Mouse (Mus musculus) Muller cell, postnatal 12 days (primary cell): ENCODE measurements around the gene Hist1h2af.

Experiments used
- DNase-seq: peaks from one replicate; pipeline ENCODE4 v3.0.0-alpha.2; 2015; ENCODE audit errors: inconsistent ontology term

The Hist1h2af gene

DNA sequence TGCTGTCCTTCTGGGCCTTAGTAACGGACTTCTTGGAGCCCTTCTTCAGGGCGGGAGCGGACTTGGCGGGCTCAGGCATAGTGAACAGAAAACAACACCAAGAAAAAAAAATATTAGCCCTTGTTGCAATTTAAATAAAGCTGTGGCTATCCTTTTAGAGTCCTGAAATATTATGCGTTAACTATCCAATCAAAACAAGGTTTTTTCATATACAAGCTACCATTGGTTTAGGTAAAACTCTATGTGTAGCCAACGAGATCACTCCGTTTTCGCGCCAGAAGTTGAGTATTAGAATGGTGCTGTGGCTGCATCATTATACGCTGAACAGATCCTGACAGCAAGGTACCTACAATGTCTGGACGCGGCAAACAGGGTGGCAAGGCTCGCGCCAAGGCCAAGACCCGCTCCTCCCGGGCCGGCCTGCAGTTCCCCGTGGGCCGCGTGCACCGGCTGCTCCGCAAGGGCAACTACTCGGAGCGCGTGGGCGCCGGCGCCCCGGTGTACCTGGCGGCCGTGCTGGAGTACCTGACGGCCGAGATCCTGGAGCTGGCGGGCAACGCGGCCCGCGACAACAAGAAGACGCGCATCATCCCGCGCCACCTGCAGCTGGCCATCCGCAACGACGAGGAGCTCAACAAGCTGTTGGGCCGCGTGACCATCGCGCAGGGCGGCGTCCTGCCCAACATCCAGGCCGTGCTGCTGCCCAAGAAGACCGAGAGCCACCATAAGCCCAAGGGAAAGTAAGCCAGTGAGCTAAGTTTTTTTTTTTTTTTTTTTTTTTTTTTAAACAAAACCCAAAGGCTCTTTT is at the start of gene Hist1h2af:
Hist1h2af (plus strand) TSS at position 347 of the 808 bp plus-strand sequence.
- peak; percentile 84 for DNase-seq

DNA sequence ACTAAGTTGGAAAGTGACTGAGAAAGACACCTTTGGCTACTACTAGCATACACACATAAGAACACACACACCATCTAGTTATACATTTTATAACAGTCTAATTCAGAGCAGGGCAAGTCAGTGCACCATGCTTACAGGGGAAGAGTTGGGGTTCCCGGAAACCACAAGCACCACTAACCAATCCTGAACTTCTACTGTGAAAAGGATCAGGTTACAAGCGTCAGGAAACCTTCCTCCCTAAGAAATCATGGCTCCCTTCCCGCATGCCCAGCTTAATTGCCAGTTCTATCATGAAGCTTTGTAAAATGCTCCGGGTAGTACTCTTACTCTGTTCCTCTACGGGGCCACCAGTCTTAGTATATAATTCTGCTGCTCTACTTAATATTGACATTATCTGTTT is 48.4 kb upstream of the Hist1h2af start:
- no peak for DNase-seq

DNA sequence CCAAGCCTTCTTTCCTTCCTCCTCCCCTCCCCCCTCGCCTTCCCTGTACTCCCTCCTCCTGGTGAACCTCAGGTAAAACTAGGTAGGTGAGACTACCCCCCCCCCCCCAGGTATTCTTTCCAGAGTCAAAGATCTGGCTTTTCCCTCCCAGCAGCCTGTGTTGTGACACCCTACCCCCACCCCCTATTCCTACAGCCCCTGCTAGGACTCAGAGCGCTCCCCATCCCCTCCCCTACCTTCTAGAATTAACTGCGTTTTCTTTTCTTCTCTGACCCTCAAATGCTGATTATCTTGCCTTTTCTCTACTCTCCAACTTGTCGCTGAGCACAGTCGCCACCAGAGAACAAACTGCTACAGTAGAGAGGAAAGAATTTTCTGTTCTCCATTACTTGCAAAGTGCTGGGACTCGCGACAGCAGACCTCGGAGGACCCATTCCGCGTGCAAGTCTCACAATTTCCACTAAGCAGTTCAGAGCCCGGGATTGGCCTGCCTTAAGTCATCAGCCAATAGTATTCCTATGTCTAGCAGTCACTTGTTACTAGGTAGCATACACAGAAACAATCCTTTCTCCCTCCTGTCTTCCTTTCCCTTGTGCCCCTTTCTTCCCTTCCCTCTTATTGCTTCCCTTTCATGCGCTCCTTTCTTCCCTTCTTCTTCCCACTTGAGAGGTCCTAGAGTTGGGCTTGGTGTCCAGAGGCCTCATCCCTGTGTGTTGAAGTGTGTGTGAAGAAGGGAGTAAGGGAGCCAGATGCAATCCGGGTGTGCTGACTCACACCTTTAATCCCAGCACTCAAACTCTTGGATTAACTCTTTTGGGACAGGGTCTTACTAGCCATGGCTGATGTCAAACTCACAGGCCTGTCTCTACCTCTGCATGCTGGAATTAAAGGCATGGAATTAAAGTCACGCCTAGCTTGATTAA is 45.0 kb upstream of the Hist1h2af start, which contains the start of gene Btn2a2:
Btn2a2 (minus strand) TSS at position 458 of the 923 bp plus-strand sequence.
- DNase-seq, result peak; percentile 78

DNA sequence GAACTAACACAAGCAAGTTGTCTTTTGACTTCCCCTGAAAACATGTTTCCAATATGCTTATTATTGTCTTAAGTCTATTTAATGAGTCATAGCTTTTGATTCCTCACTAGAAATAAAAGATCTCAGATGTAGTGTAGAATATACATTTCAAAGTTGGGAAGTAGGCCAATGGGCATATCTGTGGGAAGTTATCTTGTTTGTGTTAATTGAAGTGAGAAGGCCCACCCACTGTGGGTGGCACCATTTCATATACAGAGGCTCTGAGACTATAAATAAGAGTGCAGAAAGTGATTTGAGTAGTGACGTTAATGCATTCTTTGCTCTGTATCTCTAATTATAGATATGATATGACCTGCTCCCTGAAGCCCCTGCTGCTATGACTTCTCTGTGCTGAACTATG is 42.8 kb upstream of the Hist1h2af start:
- DNase-seq, result no peak

DNA sequence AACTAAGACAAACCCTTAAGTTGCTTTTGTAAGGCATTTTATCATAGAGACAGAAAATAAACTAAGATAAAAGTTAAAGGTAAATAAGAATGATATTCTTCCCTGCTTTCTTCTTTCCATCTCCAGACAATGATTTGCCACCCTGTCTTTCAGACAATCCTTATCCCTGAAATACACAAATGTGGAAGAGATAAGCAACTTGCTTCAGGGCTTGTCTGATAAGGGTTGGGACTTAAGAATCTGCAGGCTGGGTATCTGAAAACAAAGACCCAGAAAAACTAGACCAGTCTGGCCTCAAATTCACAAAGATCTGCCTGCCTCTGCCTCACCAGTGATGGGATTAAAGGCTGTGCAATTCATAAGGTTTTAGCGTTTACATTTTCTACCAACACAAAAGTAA is 42.4 kb upstream of the Hist1h2af start:
- DNase-seq, result no peak

DNA sequence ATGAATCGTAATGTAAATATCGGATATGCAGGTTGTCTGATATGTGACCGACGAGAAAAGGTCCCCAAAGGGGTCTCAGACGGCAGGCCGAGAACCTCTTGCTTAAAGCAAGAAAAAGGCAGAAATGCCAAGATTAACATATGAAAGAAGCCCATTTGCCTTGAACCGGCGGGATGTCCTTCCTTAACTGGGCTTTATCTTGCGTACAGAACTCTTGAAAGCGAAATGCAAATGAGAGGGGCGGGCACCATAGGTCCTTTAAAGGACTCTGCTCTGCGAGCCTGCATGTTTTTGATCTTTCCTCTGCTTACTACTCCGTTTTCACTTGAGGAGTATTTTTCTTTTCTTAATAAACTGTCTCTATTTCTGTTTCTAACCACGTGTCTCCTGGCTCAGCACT is 41.7 kb upstream of the Hist1h2af start:
- no peak for DNase-seq

DNA sequence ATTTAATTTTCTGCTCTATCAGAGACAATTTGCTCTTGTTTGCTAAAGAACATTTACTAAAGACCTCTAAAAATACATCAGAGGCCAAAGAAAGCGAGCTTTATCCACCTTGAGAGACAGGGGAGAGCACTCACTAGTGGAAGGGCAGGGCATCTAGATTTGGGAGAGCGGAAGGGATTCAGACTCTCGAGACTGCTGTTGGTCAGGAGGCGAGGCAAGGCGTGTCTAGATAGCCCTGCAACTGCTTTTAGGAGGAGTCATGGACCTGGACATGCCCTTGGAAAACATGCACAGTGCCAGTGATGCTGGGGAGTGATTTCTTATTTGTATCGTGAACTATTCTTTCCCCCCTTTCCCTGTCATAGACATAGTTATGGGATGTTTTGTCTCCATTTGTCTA is 38.2 kb upstream of the Hist1h2af start:
- DNase-seq, result no peak

DNA sequence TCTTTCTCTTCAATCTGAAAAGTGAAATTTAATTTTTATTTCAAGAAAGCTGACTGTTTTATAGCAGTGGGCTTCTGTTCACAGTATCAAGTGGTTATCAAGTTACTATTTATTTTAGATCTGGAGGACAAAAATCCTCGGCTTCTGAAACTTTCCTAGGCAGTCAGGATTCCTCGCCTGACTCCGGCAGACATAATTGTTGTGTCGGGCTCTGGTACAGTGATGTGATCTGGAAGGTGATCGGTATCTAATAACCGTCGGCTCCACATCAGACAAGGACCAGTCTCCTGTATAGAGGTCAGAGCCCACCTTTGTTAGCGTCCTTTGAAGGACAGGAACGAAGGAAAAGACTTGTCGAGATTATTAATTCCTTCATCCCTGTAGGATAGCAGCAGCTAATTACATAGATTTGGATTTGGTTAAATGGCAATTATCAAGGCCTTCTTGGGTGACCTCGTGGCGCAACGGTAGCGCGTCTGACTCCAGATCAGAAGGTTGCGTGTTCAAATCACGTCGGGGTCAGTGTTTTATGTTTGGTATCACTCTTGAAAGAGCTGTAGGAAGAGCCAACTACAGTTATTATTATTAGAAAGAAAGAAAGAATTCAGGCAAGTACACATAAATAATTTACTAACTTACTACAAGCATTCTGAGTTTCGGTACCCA is 35.9 kb upstream of the Hist1h2af start:
- peak; percentile 55 for DNase-seq

DNA sequence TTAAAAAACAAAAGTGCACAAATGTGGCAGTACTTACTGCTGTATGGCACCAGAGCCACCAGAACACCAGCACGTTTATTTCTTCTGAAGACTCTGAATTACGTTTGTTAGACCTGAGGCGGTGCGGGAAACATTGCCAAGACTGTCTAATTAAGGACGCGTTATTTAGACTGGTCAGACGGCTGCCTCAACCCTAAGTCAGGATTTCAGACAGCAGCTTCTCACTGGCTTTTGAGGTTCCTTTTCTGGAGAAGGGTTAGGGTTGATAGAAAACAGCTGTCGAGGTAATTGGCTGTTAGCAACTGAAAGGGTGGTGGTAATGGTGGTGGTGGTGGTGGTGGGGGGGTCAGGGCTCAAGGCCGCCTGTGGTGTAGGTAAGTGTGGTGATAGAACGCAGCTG is 35.1 kb upstream of the Hist1h2af start:
- peak; percentile 32 for DNase-seq

DNA sequence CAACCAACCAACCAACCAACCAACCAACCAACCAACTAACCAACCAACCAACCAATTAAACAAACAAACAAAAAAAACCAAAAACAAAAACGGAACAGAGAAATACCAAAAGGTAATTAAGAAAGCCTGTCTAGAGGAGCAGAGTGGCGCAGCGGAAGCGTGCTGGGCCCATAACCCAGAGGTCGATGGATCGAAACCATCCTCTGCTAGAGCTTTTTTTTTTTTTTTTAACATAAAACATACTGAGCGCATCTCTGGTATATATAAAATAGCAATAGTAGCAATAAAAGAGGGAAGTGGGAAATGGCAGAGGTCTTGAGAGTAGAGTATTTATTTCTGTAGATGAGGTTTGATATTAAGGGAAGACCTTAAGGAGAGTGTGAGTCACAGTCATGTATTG is 33.8 kb upstream of the Hist1h2af start:
- no peak for DNase-seq

DNA sequence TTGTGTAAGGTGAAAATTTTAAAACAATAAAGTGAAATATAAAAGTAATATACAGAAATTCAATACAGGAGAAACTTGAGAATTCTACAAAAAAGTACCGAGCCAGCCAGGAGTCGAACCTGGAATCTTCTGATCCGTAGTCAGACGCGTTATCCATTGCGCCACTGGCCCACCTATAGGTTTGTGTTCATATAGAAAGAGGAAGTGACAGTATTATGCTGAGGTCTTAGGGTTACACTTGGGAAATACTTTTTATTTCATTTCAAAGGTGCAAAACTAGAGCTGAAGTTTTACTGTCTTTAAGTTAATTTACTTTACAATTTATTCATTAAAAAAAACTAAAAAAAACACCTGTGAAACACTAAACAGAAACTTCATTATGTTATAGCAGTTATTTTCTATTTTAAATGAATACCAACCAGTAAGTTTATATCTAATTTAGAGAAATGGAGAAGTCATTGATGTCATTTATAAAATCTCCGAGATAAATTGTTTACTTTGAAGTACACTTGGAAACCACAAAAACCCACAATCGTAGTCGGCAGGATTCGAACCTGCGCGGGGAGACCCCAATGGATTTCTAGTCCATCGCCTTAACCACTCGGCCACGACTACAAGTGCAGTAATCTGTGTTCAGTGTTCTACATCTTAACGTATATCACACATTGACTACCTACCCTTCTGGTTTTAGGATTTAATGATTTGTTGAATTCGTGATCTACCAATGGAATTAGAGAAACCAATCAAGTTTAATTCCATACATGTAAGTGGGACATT is 33.1 kb upstream of the Hist1h2af start:
- peak; percentile 77 for DNase-seq

DNA sequence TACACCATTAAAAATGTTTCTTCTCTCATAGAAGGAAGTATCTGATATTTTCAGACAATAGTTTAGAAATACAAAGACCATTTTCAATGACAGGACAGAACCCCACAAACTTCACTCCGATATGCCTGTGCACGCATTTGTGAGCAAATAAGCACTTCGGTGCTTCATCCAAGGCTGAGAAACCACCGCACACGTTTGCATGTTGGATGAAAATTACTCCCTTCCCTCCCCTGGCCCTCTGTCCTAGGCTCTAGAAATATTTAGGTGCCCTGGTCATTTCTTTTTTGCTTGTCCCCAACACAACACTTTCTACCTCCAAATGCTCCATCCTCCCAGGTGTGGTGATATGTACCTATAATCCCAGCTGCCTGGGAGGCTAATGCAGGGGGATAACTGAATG is 32.2 kb upstream of the Hist1h2af start:
- DNase-seq, result no peak

DNA sequence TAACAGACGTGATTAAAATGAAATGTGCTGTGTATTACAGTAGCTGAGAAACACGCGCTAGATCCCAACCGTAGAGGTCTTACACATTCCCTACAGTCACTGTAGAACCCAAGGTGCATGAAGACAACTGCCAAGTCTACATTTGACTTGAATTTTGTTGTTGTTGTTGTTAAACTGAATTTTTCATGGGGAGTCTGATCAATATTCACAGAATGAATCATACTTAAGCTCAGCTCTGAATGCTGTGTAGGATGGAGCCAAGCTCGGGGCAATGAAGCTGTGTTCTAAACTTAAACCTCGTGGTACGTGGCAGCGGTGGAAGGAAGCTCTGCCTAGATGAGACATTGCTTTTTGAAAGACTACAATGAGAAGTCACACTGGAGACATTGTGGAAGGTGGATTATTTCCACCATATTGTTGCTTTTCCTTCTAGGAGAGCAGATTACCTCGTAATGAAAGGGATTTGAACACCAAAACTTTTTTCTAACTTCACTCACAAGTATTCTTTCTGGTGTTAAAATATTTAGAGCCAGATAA is 31.6 kb upstream of the Hist1h2af start:
- no peak for DNase-seq

DNA sequence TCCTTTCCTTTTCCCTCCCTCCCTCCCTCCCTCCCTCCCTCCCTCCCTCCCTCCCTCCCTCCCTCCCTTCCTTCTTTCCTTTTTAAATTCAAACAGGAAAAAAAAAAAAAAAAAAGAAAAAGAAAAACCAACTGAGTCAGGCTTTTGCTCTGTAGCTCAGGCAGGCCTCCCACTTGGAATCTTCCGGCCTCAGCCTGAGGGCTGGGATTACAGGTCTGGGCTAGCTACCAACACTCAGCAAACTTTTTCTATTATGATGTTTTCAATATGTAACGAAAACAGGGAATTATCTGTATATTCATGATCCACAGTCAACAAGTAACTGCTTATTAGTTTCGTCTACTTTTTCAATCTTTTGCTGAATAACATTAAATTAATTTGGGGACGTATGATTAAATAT is 30.8 kb upstream of the Hist1h2af start:
- DNase-seq, result no peak

DNA sequence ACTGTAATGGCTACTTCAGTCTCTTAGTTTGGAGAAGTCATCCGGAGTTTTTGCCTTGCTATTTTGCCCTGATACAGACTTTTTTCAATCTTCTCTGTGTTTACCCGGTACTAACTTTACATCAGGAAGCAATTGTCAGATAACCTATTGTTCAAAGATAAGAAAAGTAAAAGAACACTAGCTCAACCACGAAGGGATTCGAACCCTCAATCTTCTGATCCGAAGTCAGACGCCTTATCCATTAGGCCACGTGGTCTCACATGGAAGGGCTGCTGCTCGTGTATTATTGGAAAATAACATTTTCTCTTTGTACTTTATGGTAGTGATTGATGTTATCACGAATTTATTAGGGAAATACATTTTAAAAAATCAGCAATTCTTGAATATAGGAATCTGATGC is 29.9 kb upstream of the Hist1h2af start:
- peak; percentile 57 for DNase-seq

DNA sequence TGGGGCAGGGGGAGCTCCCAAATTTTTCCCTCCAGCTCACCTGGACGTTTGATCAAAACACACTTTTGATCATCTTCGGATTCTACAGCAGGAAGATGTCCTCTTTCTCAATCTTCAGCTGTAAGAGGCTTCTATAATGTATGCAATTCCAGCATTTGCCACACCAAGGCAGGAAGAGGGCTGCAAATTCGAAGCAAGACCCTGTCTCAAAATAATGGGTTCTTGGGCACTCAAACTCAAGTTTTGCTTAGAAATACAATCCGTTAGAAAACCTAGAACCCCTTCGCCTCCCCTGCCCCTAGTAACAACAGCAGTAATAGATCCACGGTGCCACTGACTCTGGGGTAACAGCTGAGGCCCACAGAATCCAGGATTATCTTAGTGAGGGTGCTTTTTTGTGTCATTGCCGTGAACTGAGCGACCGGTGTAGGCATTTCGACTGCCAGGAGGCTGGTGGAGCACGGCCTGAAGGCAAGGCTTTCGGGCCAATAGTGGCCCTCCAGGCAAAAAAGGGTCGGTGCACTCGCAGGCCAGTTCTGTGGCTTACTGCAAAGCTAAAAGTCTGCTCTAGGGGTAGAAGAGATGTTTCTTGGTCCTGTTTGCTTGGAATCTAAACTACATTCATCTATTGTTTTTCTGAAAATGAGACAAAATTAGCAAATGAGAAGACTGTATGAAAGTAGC is 27.9 kb upstream of the Hist1h2af start:
- DNase-seq, result no peak

DNA sequence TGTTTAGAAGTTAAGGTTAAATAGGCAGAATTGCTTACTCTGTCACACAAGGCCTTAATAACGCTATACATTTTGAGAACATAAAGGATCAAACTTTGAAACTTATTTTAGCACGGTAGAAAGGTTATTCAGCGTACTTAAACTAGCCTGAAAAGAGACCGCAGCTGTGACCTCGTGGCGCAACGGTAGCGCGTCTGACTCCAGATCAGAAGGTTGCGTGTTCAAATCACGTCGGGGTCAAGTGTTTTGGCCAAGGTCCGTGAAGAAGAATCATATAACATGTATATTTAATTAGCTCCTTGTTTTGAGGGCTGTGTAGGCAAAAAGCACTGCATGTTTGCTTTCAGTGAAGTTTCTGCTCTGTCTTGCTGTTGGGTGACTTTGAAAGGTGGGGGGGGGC is 27.4 kb upstream of the Hist1h2af start:
- DNase-seq, result no peak

DNA sequence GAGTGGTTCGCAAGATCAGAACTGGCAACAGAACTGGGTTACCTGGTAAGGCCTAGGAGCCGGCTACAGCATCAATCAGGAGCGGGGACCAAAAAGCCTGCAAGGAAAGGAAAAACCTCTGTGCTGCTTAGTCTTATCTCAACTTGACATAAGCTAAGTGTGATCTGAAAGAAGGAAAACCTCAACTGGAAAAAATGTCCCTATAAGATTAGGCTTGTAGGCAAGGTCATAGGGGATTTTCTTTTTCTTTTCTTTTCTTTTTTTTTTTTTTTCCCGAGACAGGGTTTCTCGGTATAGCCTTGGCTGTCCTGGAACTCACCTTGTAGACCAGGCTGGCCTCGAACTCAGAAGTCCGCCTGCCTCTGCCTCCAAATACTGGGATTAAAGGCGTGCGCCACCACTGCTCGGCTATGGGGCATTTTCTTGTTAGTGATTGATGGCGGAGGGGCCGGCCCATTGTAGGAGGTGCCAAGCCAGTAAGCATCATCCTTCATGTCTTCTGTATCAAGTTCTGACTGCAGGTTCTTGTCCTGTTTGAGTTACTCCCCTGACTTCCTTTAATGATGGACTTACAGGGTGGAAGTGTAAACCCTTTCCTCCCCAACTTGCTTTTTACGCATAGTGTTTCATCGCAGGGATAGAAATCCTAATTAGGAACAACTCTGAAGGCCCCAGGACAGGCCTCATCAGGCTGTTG is 26.7 kb upstream of the Hist1h2af start:
- no peak for DNase-seq

DNA sequence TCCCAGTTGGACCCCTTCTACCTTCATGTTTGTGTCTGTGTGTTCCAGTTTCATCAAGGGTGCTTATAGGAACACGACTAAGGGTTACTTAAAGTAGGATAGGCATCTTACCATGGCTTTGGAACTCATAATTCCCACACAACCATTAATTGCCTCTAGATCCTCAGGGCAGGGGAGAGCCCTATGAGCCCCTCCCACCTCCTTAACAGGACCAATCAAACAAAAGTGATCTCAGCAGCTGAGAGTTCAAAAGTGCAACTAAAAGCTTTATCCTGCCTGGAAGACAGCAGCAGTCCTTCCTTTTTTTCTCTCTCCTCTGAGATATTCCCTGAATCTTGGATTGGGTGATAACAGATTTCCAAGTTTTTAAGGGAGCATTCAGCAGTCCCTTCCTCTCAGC is 23.6 kb upstream of the Hist1h2af start:
- DNase-seq, result no peak

DNA sequence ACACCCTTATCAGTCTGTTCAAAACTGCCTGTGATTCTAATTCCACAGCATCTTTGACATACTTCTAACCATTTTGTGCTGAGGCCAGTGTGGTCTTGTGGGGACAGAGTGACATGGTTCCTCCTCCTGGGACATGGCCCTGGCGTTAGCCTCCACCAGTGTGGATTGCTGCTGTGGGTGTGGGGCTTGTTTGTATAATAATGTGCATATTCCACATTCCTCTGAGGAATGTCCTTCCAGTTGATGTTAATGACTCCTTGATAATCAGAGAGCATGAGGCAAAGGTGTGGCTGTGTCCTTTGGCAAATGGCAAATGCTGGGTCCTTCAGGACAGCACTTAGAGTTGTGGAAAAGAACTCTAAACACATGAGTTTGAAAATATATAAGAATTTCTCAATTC is 20.2 kb upstream of the Hist1h2af start:
- no peak for DNase-seq
